Mouse (Mus musculus) spleen, adult 2 months (tissue): Measurements from ENCODE around the gene Aspscr1.

Source experiments
- CTCF ChIP-seq: fragments of 200-500 bp; IDR thresholded peaks from 2 replicates; pipeline ENCODE4 v1.5.1; 2011; ENCODE audit warnings: mild to moderate bottlenecking, inconsistent platforms; ENCODE audit not compliant: insufficient read depth, insufficient read length, insufficient replicate concordance; ENCODE audit errors: extremely low read depth
- POLR2A ChIP-seq: fragments of 200-500 bp; IDR thresholded peaks from 2 replicates; pipeline ENCODE4 v1.6.1; 2011; ENCODE audit warnings: low read depth, low read length, inconsistent platforms

GRCm38 (mm10) chr11:120706120-120706519, 33.3 kb downstream of the Aspscr1 start:
- TF ChIP-seq POLR2A, result no peak
- TF ChIP-seq CTCF, result no peak
